Mouse (Mus musculus): ENCODE results near the gene Sh2d1a. TPM values are rescaled to one million over a fixed set of nuclear protein-coding genes. Genes with fewer than 3 reads are reported as not detected.

Sh2d1a gene
- not detected for total RNA-seq (2021)

GRCm38 (mm10) chrX:42502291-42503043 lies at the start of gene Sh2d1a:
Gene Sh2d1a (plus strand): TSS chrX:42502453.
- no peak for DNase-seq

GRCm38 (mm10) chrX:42453001-42453400 lies 49.3 kb upstream of the Sh2d1a start:
- DNase-seq = no peak
- intact Hi-C loops (cut with DNase I) = no loop called here

More at GRCm38 (mm10) chrX:42502291-42503043, at the start of gene Sh2d1a:
- intact Hi-C loops (cut with DNase I) = no loop called here

GRCm38 (mm10) chrX:42454533-42454932 lies 47.7 kb upstream of the Sh2d1a start:
- DNase-seq = no peak

DNA sequence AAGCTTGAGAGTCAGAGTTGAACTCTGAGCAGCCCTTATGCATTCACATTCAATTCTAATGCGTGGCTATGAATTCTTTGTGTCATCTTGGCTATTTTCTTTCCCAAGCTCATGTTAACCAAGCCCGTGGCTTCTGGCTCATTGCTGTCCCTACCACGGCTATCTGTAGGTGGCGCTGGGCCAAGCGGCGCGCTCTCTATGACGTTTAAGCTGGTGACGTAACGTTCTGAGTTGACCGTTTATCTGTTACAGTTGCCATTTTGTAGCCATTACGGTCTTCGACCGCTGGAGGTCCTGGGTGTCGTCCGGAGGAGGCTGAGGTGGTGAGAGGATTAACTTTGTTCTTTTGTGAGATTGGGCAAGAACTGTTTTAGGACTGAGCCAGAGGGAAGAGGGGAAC lies 12.8 kb upstream of the Sh2d1a start, which contains the start of gene Tex13c2:
Gene Tex13c2, plus strand, starts transcription at position 246 of the 400 bp plus-strand sequence.
- intact Hi-C loops (cut with DNase I) = no loop called here
- DNase-seq = no peak

More at GRCm38 (mm10) chrX:42454533-42454932, 47.7 kb upstream of the Sh2d1a start:
- intact Hi-C loops (cut with DNase I) = no loop called here

- intact Hi-C loops (cut with DNase I) = no loop called here
- DNase-seq = peak; percentile 27
These were observed 11.9 kb upstream of the Sh2d1a start for GRCm38 (mm10) chrX:42490336-42490735.

DNA sequence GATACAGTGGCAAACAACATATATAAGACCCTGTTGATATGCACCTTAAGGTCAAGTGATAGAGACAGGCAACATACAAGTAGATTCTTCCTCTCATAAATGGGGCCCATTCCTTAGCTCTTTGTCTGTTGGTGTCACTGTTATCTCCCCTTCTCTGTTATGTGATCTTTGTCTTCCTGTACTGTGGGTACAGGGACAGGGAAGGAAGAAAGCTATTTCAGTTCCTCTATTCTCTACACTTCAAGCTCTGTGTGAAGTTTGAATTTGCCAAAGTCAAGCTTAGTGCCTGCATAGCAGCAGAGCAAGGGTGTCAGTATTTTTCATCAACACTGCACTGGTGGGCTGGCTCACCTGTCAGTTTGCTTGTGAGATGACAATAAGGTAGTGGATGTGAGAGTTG lies 1.7 kb upstream of the Sh2d1a start:
- intact Hi-C loops (cut with DNase I) = no loop called here

GRCm38 (mm10) chrX:42511105-42511504 lies 8.9 kb downstream of the Sh2d1a start:
- DNase-seq = no peak
- intact Hi-C loops (cut with DNase I) = no loop called here

More for the DNA sequence above, 1.7 kb upstream of the Sh2d1a start:
- DNase-seq = no peak

GRCm38 (mm10) chrX:42512567-42512966 lies 10.3 kb downstream of the Sh2d1a start:
- intact Hi-C loops (cut with DNase I) = no loop called here
- no peak for DNase-seq

DNA sequence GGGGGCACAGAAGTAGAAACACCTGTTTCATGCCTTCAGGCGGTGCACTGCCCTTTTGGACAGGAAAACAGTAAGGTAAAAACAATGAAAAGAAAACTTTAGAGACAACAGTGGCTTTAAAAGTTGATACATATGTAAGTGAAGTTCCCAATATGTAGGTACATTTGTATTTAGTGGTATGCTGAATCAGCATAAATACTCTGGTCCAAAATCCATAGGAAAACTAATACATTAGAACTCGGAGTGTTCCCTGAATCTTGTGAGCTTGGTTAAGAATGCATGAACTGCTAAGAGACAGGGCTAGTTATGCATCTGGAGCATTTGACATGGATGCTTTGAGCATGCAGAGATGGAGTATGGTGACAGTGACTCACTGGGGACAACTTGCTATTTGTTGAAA lies 20.6 kb downstream of the Sh2d1a start:
- DNase-seq = no peak
- intact Hi-C loops (cut with DNase I) = no loop called here

GRCm38 (mm10) chrX:42530703-42531102 lies 28.4 kb downstream of the Sh2d1a start:
- no peak for DNase-seq
- intact Hi-C loops (cut with DNase I) = no loop called here

DNA sequence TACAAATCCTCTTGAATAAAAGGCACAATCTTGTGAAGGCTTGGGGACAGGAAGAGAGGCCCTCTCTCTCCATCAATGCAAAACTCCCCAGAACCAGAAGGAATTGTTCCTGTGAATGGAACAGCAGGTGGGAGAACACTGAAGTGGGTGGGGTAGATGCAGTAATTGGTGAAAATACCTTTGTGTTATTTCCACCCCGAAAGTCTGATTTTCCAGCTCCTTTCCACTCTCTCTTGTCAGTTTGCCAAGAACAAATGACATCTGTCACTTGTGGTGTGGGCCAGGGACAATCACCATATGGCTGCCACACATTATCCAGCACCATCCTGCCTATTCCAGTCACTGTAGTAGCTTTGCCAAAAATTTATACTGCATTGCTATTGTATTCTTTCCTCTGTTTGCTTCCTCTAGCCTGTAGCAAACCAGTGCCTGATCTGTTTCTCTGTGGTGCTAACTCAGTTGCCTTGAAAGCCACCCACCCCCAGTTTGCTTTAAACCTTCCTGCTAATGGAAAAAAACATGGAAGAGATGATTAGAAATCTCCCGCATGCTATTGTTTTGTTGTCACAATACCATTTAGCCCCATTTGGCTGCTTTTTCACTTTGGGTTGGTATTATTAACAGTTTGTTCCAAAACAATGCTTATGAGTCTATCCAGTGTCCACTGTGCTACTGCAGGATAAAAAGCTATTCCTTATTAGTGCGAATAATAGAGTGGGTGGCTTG lies 37.9 kb downstream of the Sh2d1a start:
- DNase-seq = peak; percentile 32

DNA sequence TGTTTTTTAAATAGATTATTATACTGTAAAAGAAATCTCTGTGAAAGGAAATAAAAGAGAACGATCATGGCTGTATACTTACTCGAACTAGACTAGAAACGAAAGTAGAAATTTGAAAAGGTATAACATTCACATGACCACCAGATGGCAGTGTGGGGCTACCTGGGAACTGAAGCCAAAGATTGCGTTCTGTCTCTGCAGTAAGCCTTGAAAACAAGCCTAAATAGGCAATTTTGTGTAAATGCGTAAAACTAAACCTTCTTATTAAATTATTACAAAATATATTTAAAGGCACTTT lies 38.5 kb downstream of the Sh2d1a start:
- peak; percentile 68 for DNase-seq
- intact Hi-C loops (cut with DNase I) = no loop called here

More for the DNA sequence above, 37.9 kb downstream of the Sh2d1a start:
- intact Hi-C loops (cut with DNase I) = no loop called here

GRCm38 (mm10) chrX:42545076-42545475 lies 42.8 kb downstream of the Sh2d1a start:
- intact Hi-C loops (cut with DNase I) = no loop called here
- DNase-seq = no peak

DNA sequence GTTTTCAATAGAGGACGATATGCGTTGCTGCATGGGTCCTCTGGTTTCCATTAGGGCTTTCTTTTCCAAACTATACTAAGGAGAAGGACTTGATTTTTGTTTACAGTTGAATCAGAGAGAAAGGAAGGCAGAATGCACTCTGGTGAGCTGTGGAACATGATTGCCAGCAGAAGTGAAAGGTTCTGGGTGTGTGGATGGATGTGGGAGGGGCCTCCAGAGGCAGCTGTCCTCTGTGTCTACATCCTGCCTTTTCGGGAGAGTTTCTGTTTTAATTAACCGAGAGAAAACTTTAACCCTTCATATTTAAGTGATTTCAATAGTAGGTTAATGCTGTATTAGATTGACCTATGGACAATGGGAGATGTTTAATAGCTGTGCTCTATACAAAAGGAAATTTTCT lies 46.3 kb downstream of the Sh2d1a start:
- intact Hi-C loops (cut with DNase I) = no loop called here

GRCm38 (mm10) chrX:42557284-42557683 lies 55.0 kb downstream of the Sh2d1a start:
- peak; percentile 39 for DNase-seq
- intact Hi-C loops (cut with DNase I) = no loop called here

More for the DNA sequence above, 46.3 kb downstream of the Sh2d1a start:
- no peak for DNase-seq

- no peak for DNase-seq
- intact Hi-C loops (cut with DNase I) = no loop called here
These were observed 56.4 kb downstream of the Sh2d1a start for GRCm38 (mm10) chrX:42558683-42559082.

Other genes starting within 250 kb of the Sh2d1a start
- not detected for gene Tex13c2, start 12.8 kb upstream of the Sh2d1a start, total RNA-seq (2021)